Mouse (Mus musculus) heart, embryonic 11.5 days (tissue): ENCODE data around the gene Rrp12. TPM values are rescaled to one million over a fixed set of nuclear protein-coding genes. Genes with fewer than 3 reads are reported as not detected.
"Not testable (repeated sequence)": the region's sequence is repeated elsewhere in the genome, so short reads cannot be mapped to it uniquely, and the experiment has no call there.

Experiments used
- ATAC-seq: fragments of 200-750 bp; cut with Nextera tagmentation; replicated peaks from 2 replicates; pipeline ENCODE4 v1.8.0; 2017; ENCODE audit warnings: moderate library complexity; ENCODE audit not compliant: insufficient number of reproducible peaks, low FRiP score, low TSS enrichment
- H3K27ac ChIP-seq: fragments of 300-500 bp; sonication (generic); 2 replicates; pipeline ENCODE4 v1.5.1; 2014; ENCODE audit warnings: mild to moderate bottlenecking, low read depth, low read length
- H3K27me3 ChIP-seq: fragments of 300-500 bp; sonication (generic); 2 replicates; pipeline ENCODE4 v1.6.1; 2014; ENCODE audit warnings: mild to moderate bottlenecking, low read length, mixed read lengths; ENCODE audit not compliant: control insufficient read depth, insufficient read depth
- H3K36me3 ChIP-seq: fragments of 300-500 bp; sonication (generic); 2 replicates; pipeline ENCODE4 v1.6.1; 2014; ENCODE audit warnings: mild to moderate bottlenecking, low read length, moderate library complexity, mixed read lengths; ENCODE audit not compliant: control insufficient read depth, insufficient read depth
- H3K4me1 ChIP-seq: fragments of 300-500 bp; sonication (generic); 2 replicates; pipeline ENCODE4 v1.6.1; 2014; ENCODE audit warnings: low read length; ENCODE audit not compliant: control insufficient read depth, insufficient read depth
- H3K4me2 ChIP-seq: fragments of 300-500 bp; sonication (generic); 2 replicates; pipeline ENCODE4 v1.6.1; 2014; ENCODE audit warnings: mild to moderate bottlenecking, moderate library complexity
- H3K4me3 ChIP-seq: fragments of 300-500 bp; sonication (generic); 2 replicates; pipeline ENCODE4 v1.5.1; 2014; ENCODE audit warnings: low read depth, low read length
- H3K9ac ChIP-seq: fragments of 300-500 bp; sonication (generic); 2 replicates; pipeline ENCODE4 v1.6.1; 2014; ENCODE audit warnings: mild to moderate bottlenecking, low read depth, low read length, moderate library complexity
- H3K9me3 ChIP-seq: fragments of 300-500 bp; sonication (generic); replicated peaks from 2 replicates; pipeline ENCODE4 v1.6.1; 2016; ENCODE audit warnings: low read length; ENCODE audit not compliant: control insufficient read depth
- WGBS: fragments of 180-500 bp; shearing (Covaris S2); extraction: QIAGEN DNeasy Blood & Tissue Kit; methylation state at CpG from one replicate; pipeline ENCODE4 v1.1.7; 2014; ENCODE audit not compliant: insufficient replicate concordance; 5-methylcytosine and 5-hydroxymethylcytosine counted together
- polyA plus RNA-seq: library from polyadenylated mRNA; unstranded; fragments of >200 nt; fragmentation: Nextera tagmentation; extraction: Ambion mirVana; gene quantifications from 2 replicates; pipeline ENCODE4 v1.2.1, GENCODE M21; 2014

Rrp12 gene
- polyA plus RNA-seq, 1 experiment from 2014 or later, result 8.5 TPM

DNA sequence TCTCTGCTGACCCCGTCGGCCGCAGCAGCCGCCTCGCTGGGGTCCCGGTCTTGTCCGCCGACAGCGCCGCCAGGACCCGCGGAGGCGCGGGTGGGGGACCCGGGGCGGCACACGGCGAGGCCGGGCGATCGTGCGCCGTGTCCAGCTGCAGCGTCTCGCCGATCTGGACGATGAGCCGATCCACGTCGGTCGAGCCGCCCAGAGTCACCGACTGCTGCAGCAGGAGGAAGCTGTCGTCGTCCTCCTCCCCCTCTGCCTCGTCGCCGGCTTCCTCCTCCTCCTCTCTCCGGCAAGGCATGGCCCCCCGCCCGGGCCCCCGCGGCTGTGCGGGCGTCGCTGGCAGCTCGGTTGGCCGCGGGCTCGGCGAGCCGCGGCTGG, 48.4 kb downstream of the Rrp12 start:
- H3K36me3 ChIP-seq, H3K27me3 ChIP-seq, H3K4me1 ChIP-seq, H3K9me3 ChIP-seq: not testable (repeated sequence)
- H3K27ac ChIP-seq, result peak overlapping the region; percentile 79
- ATAC-seq, result peak; percentile 37
- under 1% methylated on average over 50 of the region's 53 CpGs for WGBS
- peak overlapping the region; percentile 100 for H3K4me2 ChIP-seq
- H3K4me3 ChIP-seq, result peak overlapping the region; percentile 78
- H3K9ac ChIP-seq, result peak overlapping the region; percentile 82

- no peaks in the 10 kb centered on the region for H3K9me3 ChIP-seq
- H3K27me3 ChIP-seq, result no peaks in the 10 kb centered on the region
- 0% methylated on average over 41 of the region's 64 CpGs for WGBS
- H3K4me2 ChIP-seq, result peak overlapping the region; percentile 100
- H3K9ac ChIP-seq, result peak overlapping the region; percentile 82
- ATAC-seq, result peak; percentile 11; the same call in 1 of the 2 replicates
- H3K4me3 ChIP-seq, result peak overlapping the region; percentile 78
- H3K4me1 ChIP-seq, result peaks cover 6% of the 10 kb centered on the region
- H3K36me3 ChIP-seq, result no peaks in the 10 kb centered on the region
- peak overlapping the region; percentile 79 for H3K27ac ChIP-seq
Observed at GRCm38 (mm10) chr19:41847091-41847581, 48.8 kb downstream of the Rrp12 start.

- Histone ChIP-seq H3K27ac (no peak overlapping the region), H3K27me3 (no peaks in the 10 kb centered on the region)
- 11% methylated on average over 21 of the region's 21 CpGs for WGBS
Observed at GRCm38 (mm10) chr19:41846366-41847090, 49.4 kb downstream of the Rrp12 start.

GRCm38 (mm10) chr19:41844345-41844744, 51.6 kb downstream of the Rrp12 start:
- peaks cover 13% of the 10 kb centered on the region for H3K4me1 ChIP-seq
- H3K4me2 ChIP-seq, result no peak overlapping the region
- no peak overlapping the region for H3K9ac ChIP-seq
- H3K4me3 ChIP-seq, result no peak overlapping the region
- no peak for ATAC-seq
- H3K9me3 ChIP-seq, result no peaks in the 10 kb centered on the region
- 76% methylated on average over 6 of the region's 6 CpGs for WGBS
- no peaks in the 10 kb centered on the region for H3K36me3 ChIP-seq
- H3K27me3 ChIP-seq, result no peaks in the 10 kb centered on the region
- no peak overlapping the region for H3K27ac ChIP-seq

More at GRCm38 (mm10) chr19:41846366-41847090, 49.4 kb downstream of the Rrp12 start:
- Histone ChIP-seq H3K9ac (peak overlapping the region; percentile 82), H3K4me2 (peak overlapping the region; percentile 100), H3K4me3 (peak overlapping the region; percentile 78), H3K4me1 (peaks cover 7% of the 10 kb centered on the region), H3K36me3 (no peaks in the 10 kb centered on the region), H3K9me3 (no peaks in the 10 kb centered on the region)
- no peak for ATAC-seq

DNA sequence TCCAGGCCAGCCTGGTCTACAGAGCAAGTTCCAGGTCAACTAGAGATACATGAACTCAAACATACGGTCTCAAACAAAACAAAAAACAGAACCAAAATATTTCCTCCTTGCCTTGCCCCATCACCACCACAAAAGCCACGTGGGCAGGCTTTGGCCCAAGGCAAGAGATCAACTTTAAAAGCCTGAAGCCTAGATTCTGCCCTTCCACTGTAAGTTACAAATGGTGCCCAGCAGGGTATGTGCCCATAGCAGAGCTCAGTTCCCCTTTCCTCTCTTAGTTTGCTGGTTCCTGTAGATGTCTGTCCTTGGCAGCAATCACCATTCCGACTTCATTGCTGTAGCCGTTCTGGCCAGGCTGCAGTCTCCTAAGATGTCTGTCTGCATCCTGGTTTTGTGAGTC, 53.3 kb downstream of the Rrp12 start:
- no peaks in the 10 kb centered on the region for H3K9me3 ChIP-seq
- H3K27ac ChIP-seq, result no peak overlapping the region
- no peak overlapping the region for H3K4me2 ChIP-seq
- 79% methylated on average over 4 of the region's 4 CpGs for WGBS
- no peak overlapping the region for H3K9ac ChIP-seq
- ATAC-seq, result no peak
- no peak overlapping the region for H3K4me3 ChIP-seq
- peaks cover 20% of the 10 kb centered on the region for H3K4me1 ChIP-seq
- H3K36me3 ChIP-seq, result no peaks in the 10 kb centered on the region
- no peaks in the 10 kb centered on the region for H3K27me3 ChIP-seq

DNA sequence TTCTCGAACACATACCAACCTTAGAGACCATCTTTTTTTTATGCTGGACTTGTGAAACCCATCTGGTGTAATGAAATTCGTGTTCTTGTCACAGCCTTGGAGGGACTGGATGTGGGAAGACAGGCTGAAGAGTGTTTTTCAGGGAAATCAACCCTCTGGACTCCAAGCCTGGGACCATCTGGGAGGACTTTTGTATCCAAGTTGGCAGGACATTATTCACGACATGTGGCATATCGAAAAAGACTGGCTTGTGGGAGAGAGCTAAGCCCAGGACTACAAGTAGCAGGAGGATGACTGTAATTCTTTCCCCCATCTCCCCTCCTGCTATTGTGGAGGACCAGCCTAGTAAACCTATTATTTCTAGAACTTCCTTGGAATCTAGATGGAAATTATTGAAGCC, 53.8 kb downstream of the Rrp12 start:
- H3K4me1 ChIP-seq, result peaks cover 25% of the 10 kb centered on the region
- no peaks in the 10 kb centered on the region for H3K9me3 ChIP-seq
- no peak overlapping the region for H3K27ac ChIP-seq
- H3K4me3 ChIP-seq, result no peak overlapping the region
- H3K4me2 ChIP-seq, result no peak overlapping the region
- H3K9ac ChIP-seq, result no peak overlapping the region
- ATAC-seq, result no peak
- H3K27me3 ChIP-seq, result no peaks in the 10 kb centered on the region
- H3K36me3 ChIP-seq, result no peaks in the 10 kb centered on the region
- 82% methylated on average over 4 of the region's 4 CpGs for WGBS

DNA sequence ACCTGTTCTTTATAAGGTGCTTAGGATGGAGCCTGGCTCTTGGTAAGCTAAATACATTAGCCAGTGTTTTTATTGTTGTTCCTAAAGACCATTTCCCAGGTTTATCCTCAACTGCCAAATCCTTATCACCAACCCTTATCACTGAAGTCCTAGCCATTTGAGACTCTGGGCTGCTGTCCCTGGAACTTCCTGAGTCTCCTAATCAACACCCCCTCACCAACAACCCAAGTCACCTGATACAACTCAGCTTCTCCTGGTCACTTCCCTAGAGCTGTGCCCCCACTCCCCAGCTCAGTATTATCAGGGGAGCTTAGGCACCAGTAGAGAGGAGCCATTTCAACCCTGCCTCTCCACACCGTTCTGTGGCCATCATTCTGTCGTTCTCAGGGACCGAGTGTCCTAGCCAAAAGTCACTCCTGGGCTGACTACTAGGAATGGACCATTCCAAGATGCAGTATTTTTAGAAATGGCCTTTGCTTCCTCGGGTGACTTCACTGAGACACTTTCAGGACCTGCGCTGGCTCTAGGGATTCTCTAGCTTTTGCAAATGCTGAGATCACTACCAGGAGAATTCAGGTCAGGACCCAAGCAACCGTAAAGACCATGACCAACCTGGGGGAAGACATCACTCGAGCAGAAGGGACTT, 54.7 kb downstream of the Rrp12 start:
- Histone ChIP-seq H3K27ac (no peak overlapping the region; the same call in 1 of the 2 replicates), H3K4me1 (peaks cover 29% of the 10 kb centered on the region), H3K4me3 (no peak overlapping the region), H3K36me3 (no peaks in the 10 kb centered on the region), H3K27me3 (no peaks in the 10 kb centered on the region), H3K9me3 (no peaks in the 10 kb centered on the region), H3K4me2 (no peak overlapping the region), H3K9ac (no peak overlapping the region)
- no peak for ATAC-seq
- 32% methylated on average over 7 of the region's 7 CpGs for WGBS

DNA sequence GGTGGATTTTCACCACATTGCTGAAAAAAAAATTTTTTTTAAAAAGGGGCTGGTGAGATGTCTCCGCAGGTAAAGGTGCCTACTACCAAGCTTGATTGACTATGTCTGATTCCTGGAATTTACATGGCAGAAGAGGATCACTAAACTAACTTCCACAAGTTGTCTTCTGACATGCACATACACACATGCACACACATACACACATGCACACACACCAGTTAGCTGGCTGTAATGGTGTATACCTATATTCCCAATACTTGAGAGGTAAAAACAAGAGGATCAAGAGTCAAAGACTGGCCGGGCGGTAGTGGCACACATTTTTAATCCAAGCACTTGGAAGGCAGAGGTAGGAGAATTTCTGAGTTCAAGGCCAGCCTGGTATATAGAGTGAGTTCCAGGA, 56.3 kb downstream of the Rrp12 start:
- no peak overlapping the region for H3K4me3 ChIP-seq
- no peaks in the 10 kb centered on the region for H3K27me3 ChIP-seq
- 95% methylated on average over 3 of the region's 3 CpGs for WGBS
- H3K4me2 ChIP-seq, result no peak overlapping the region
- peaks cover 37% of the 10 kb centered on the region for H3K4me1 ChIP-seq
- H3K36me3 ChIP-seq, result no peaks in the 10 kb centered on the region
- H3K9ac ChIP-seq, result no peak overlapping the region
- H3K27ac ChIP-seq, result no peak overlapping the region
- no peaks in the 10 kb centered on the region for H3K9me3 ChIP-seq
- ATAC-seq, result no peak
